Mouse (Mus musculus) ES-Bruce4 (cell line): ENCODE data around the gene Adgrf2.

Source experiments
- CTCF ChIP-seq: IDR thresholded peaks from one replicate; pipeline ENCODE4 v1.8.1; 2011; ENCODE audit warnings: low read depth, low read length
- EP300 ChIP-seq: IDR thresholded peaks from 2 replicates; pipeline ENCODE4 v1.6.1; 2011; ENCODE audit warnings: low read depth, low read length; ENCODE audit not compliant: insufficient read depth
- POLR2A ChIP-seq: IDR thresholded peaks from one replicate; pipeline ENCODE4 v1.8.1; 2011; ENCODE audit warnings: low read length; ENCODE audit not compliant: insufficient read depth

DNA sequence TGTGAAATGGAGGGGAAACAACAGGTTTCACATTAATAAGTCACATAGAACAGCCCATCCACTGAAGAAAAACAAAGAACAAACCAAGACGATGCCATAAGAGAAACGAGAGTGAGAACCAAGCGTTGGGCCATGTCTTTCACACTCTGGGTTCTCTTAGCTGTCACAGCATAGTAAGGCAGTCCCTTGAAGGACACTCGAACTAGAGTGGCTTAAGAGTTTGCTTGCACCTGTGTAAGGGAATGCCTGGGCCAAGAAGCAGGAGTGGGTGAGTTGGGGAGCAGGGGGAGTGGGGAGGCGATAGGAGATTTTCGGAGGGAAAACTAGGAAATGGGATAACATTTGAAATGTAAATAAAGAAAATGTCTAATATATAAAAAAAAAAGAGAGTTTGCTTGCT, 3.2 kb downstream of the Adgrf2 start:
- no peak for TF ChIP-seq CTCF
- TF ChIP-seq POLR2A = no peak
- no peak for TF ChIP-seq EP300
